Mouse (Mus musculus): Measurements from ENCODE around the gene Ankrd44. TPM values are rescaled to one million over a fixed set of nuclear protein-coding genes. Genes with fewer than 3 reads are reported as not detected.

Ankrd44 gene
- 294 TPM for polyA plus RNA-seq (2017; shearing (Covaris generic))

GRCm38 (mm10) chr1:54925971-54926771 is at the start of gene Ankrd44:
Ankrd44 (minus strand) TSS chr1:54926387.

Other genes with a start within 250 kb of the Ankrd44 start
- gene Sf3b1, start 101.1 kb upstream of the Ankrd44 start, polyA plus RNA-seq (2017; shearing (Covaris generic)) = 768 TPM
- 25.5 TPM for gene Coq10b, start 126.4 kb upstream of the Ankrd44 start, polyA plus RNA-seq (2017; shearing (Covaris generic))
- 156 TPM for gene Hspe1, start 161.7 kb upstream of the Ankrd44 start, polyA plus RNA-seq (2017; shearing (Covaris generic))
- gene Hspd1, start 161.9 kb upstream of the Ankrd44 start, polyA plus RNA-seq (2017; shearing (Covaris generic)) = 168 TPM
- gene Mob4, start 204.8 kb upstream of the Ankrd44 start, polyA plus RNA-seq (2017; shearing (Covaris generic)) = 128 TPM

Measured in CD4-positive, CD25-positive, alpha-beta regulatory T cell, adult 9 weeks (primary cell).